Mouse (Mus musculus): Measurements from ENCODE around the gene Slu7.

GRCm38 (mm10) chr11:43492663-43493062 lies 59.1 kb downstream of the Slu7 start:
- TF ChIP-seq CTCF (IDR thresholded peaks at IDR 0.05; ENCODE audit: borderline replicate concordance, control insufficient read depth, extremely low read depth, insufficient read depth, low read length, poor library complexity), result peak; percentile 83; the same call in 1 of the 2 replicates
- no peak for TF ChIP-seq POLR2A (IDR thresholded peaks at IDR 0.05; ENCODE audit: control insufficient read depth, extremely low read depth, insufficient read depth, low read length, poor library complexity)
